Mouse (Mus musculus) bone marrow, adult 2 months (tissue): ENCODE results near the gene Hist1h2bh. TPM values are rescaled to one million over a fixed set of nuclear protein-coding genes. Genes with fewer than 3 reads are reported as not detected.

Experiments
- H3K27ac ChIP-seq: fragments of 200-500 bp; 2 replicates; pipeline ENCODE4 v1.5.1; 2012; ENCODE audit warnings: low read depth, mild to moderate bottlenecking, control low read depth, inconsistent platforms, low read length; ENCODE audit not compliant: control insufficient read depth, poor library complexity, insufficient read depth
- H3K4me1 ChIP-seq: fragments of 200-500 bp; 2 replicates; pipeline ENCODE4 v1.6.1; 2011; ENCODE audit warnings: low read length; ENCODE audit not compliant: control insufficient read depth, insufficient read depth
- H3K4me3 ChIP-seq: fragments of 200-500 bp; replicated peaks from 2 replicates; pipeline ENCODE3; 2011; ENCODE audit warnings: mild to moderate bottlenecking, low read depth, low read length, control low read depth; ENCODE audit not compliant: control insufficient read depth
- CTCF ChIP-seq: fragments of 200-500 bp; IDR thresholded peaks from 2 replicates; pipeline ENCODE4 v1.5.1; 2011; ENCODE audit warnings: low read length, control low read depth; ENCODE audit not compliant: control insufficient read depth, insufficient read depth
- POLR2A ChIP-seq: fragments of 200-500 bp; IDR thresholded peaks from 2 replicates; pipeline ENCODE4 v1.6.1; 2011; ENCODE audit warnings: low read depth, mild to moderate bottlenecking, control low read depth, low read length, borderline replicate concordance; ENCODE audit not compliant: control insufficient read depth
- WGBS: fragments of 180-500 bp; shearing (Covaris S2); methylation state at CpG from one replicate; pipeline ENCODE4 v1.1.7; 2018; 5-methylcytosine and 5-hydroxymethylcytosine counted together
- polyA plus RNA-seq: library from polyadenylated mRNA; stranded (reverse); fragments of >200 nt; gene quantifications from 2 replicates; pipeline ENCODE4 v1.2.4, GENCODE M21; 2011; ENCODE audit warnings: low replicate concordance; ENCODE audit not compliant: missing spikeins, insufficient read depth, insufficient read length

Gene Hist1h2bh
- polyA plus RNA-seq, 1 experiment: 11.4 TPM

DNA sequence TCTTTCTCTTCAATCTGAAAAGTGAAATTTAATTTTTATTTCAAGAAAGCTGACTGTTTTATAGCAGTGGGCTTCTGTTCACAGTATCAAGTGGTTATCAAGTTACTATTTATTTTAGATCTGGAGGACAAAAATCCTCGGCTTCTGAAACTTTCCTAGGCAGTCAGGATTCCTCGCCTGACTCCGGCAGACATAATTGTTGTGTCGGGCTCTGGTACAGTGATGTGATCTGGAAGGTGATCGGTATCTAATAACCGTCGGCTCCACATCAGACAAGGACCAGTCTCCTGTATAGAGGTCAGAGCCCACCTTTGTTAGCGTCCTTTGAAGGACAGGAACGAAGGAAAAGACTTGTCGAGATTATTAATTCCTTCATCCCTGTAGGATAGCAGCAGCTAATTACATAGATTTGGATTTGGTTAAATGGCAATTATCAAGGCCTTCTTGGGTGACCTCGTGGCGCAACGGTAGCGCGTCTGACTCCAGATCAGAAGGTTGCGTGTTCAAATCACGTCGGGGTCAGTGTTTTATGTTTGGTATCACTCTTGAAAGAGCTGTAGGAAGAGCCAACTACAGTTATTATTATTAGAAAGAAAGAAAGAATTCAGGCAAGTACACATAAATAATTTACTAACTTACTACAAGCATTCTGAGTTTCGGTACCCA lies 45.4 kb downstream of the Hist1h2bh start:
- H3K4me1 ChIP-seq: no peaks in the 10 kb centered on the region
- no peak overlapping the region for H3K4me3 ChIP-seq
- no peak overlapping the region for H3K27ac ChIP-seq
- no peak for TF ChIP-seq CTCF
- WGBS: 67% methylated on average over 19 of the region's 19 CpGs

DNA sequence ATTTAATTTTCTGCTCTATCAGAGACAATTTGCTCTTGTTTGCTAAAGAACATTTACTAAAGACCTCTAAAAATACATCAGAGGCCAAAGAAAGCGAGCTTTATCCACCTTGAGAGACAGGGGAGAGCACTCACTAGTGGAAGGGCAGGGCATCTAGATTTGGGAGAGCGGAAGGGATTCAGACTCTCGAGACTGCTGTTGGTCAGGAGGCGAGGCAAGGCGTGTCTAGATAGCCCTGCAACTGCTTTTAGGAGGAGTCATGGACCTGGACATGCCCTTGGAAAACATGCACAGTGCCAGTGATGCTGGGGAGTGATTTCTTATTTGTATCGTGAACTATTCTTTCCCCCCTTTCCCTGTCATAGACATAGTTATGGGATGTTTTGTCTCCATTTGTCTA lies 47.7 kb downstream of the Hist1h2bh start:
- 83% methylated on average over 6 of the region's 6 CpGs for WGBS
- TF ChIP-seq POLR2A (no peak), CTCF (no peak)
- H3K4me1 ChIP-seq: no peaks in the 10 kb centered on the region
- H3K27ac ChIP-seq: no peak overlapping the region
- H3K4me3 ChIP-seq: no peak overlapping the region

DNA sequence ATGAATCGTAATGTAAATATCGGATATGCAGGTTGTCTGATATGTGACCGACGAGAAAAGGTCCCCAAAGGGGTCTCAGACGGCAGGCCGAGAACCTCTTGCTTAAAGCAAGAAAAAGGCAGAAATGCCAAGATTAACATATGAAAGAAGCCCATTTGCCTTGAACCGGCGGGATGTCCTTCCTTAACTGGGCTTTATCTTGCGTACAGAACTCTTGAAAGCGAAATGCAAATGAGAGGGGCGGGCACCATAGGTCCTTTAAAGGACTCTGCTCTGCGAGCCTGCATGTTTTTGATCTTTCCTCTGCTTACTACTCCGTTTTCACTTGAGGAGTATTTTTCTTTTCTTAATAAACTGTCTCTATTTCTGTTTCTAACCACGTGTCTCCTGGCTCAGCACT lies 51.2 kb downstream of the Hist1h2bh start:
- H3K4me3 ChIP-seq: no peak overlapping the region
- H3K4me1 ChIP-seq: no peaks in the 10 kb centered on the region
- H3K27ac ChIP-seq: no peak overlapping the region
- TF ChIP-seq CTCF (no peak), POLR2A (no peak)
- 32% methylated on average over 14 of the region's 14 CpGs for WGBS

Other genes starting within 250 kb of the Hist1h2bh start
- gene Zfp322a, start 174.2 kb downstream of the Hist1h2bh start, polyA plus RNA-seq: 4.2 and 6.1 TPM in 2 replicates
- 8.5 and 10.4 TPM in 2 replicates for gene Abt1, start 119.5 kb downstream of the Hist1h2bh start, polyA plus RNA-seq
- gene Btn1a1, start 77.5 kb downstream of the Hist1h2bh start, polyA plus RNA-seq: 0.87 and 3.1 TPM in 2 replicates
- gene Btn2a2, start 54.5 kb downstream of the Hist1h2bh start, polyA plus RNA-seq: 0.47 TPM in 1 of 2 replicates, not detected in the other
- gene Hist1h4h, start 12.3 kb downstream of the Hist1h2bh start, polyA plus RNA-seq: 23.3 and 39.5 TPM in 2 replicates
- gene Hist1h2af, start 9.5 kb downstream of the Hist1h2bh start, polyA plus RNA-seq: 105 and 151 TPM in 2 replicates
- 16.1 and 17.7 TPM in 2 replicates for gene Hist1h3g, start 8.0 kb downstream of the Hist1h2bh start, polyA plus RNA-seq
- gene Hist1h3f, start 660 bp upstream of the Hist1h2bh start, polyA plus RNA-seq: 3.0 and 6.4 TPM in 2 replicates
- gene Hist1h4f, start 8.3 kb upstream of the Hist1h2bh start, polyA plus RNA-seq: 114 and 284 TPM in 2 replicates
- gene Hist1h1d, start 9.9 kb upstream of the Hist1h2bh start, polyA plus RNA-seq: 9.7 and 12.7 TPM in 2 replicates
- 5.3 and 12.9 TPM in 2 replicates for gene Hist1h3e, start 19.0 kb upstream of the Hist1h2bh start, polyA plus RNA-seq
- 12.5 and 23.9 TPM in 2 replicates for gene Hist1h2ae, start 27.8 kb upstream of the Hist1h2bh start, polyA plus RNA-seq
- gene Hist1h2bg, start 28.0 kb upstream of the Hist1h2bh start, polyA plus RNA-seq: 65.5 and 109 TPM in 2 replicates
- 32.4 and 40.5 TPM in 2 replicates for gene Hist1h2bf, start 30.8 kb upstream of the Hist1h2bh start, polyA plus RNA-seq
- 2.6 and 4.3 TPM in 2 replicates for gene Hist1h2ad, start 31.0 kb upstream of the Hist1h2bh start, polyA plus RNA-seq
- gene Hist1h3d, start 32.4 kb upstream of the Hist1h2bh start, polyA plus RNA-seq: 7.1 and 11.3 TPM in 2 replicates
- 50.4 and 64.8 TPM in 2 replicates for gene Hist1h4d, start 38.2 kb upstream of the Hist1h2bh start, polyA plus RNA-seq
- gene Hist1h2be, start 77.7 kb upstream of the Hist1h2bh start, polyA plus RNA-seq: 9.2 and 11.8 TPM in 2 replicates
- gene Hist1h1e, start 79.2 kb upstream of the Hist1h2bh start, polyA plus RNA-seq: 27.6 and 54.3 TPM in 2 replicates
- gene Hist1h2ac, start 140.6 kb upstream of the Hist1h2bh start, polyA plus RNA-seq: 2.0 and 3.7 TPM in 2 replicates
- gene Hist1h2bc, start 140.8 kb upstream of the Hist1h2bh start, polyA plus RNA-seq: 42.9 and 54.0 TPM in 2 replicates
- gene Hist1h1t, start 152.4 kb upstream of the Hist1h2bh start, polyA plus RNA-seq: 3.9 TPM in 1 of 2 replicates, not detected in the other
- 7.1 and 15.1 TPM in 2 replicates for gene Hist1h4c, start 155.1 kb upstream of the Hist1h2bh start, polyA plus RNA-seq
- 4.0 and 4.5 TPM in 2 replicates for gene Hfe, start 167.5 kb upstream of the Hist1h2bh start, polyA plus RNA-seq
- 78.9 and 108 TPM in 2 replicates for gene Hist1h1c, start 195.4 kb upstream of the Hist1h2bh start, polyA plus RNA-seq
- 42.2 and 62.6 TPM in 2 replicates for gene Hist1h3c, start 202.2 kb upstream of the Hist1h2bh start, polyA plus RNA-seq
- 65.7 and 136 TPM in 2 replicates for gene Hist1h2bb, start 203.3 kb upstream of the Hist1h2bh start, polyA plus RNA-seq
- gene Hist1h2ab, start 207.7 kb upstream of the Hist1h2bh start, polyA plus RNA-seq: 30.3 and 31.4 TPM in 2 replicates
- 19.6 TPM in 1 of 2 replicates, not detected in the other for gene Hist1h3b, start 208.9 kb upstream of the Hist1h2bh start, polyA plus RNA-seq
- 275 and 281 TPM in 2 replicates for gene Hist1h4b, start 213.6 kb upstream of the Hist1h2bh start, polyA plus RNA-seq
- 62.7 and 98.3 TPM in 2 replicates for gene Hist1h4a, start 217.8 kb upstream of the Hist1h2bh start, polyA plus RNA-seq
- gene Hist1h3a, start 219.0 kb upstream of the Hist1h2bh start, polyA plus RNA-seq: 11.4 and 30.9 TPM in 2 replicates
- gene Hist1h1a, start 220.3 kb upstream of the Hist1h2bh start, polyA plus RNA-seq: 38.3 and 41.6 TPM in 2 replicates
- gene Trim38, start 226.5 kb upstream of the Hist1h2bh start, polyA plus RNA-seq: not detected in 2 replicates